Mouse (Mus musculus): ENCODE measurements around the gene Hpse.

DNA sequence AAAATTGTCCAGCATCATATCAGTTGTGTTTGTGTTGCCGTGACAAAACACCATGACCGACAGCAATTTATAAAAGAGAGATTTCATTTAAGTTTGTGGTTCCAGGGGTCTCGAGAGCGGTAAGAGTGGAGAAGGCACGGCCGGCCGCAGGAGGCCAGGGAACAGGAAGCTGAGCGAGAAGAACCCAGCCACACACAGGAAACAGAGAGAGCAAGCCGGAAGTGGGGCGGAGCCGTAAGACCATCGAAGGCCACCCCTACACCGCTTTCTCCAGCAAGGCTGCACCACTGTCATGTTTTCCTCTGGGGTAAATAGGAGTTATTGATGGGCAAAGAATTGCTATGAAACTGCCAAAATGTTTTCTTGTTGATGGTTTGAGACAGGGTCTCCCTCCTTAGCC, 9.2 kb upstream of the Hpse start:
- no peak for TF ChIP-seq CTCF (IDR thresholded peaks at IDR 0.05; ENCODE audit: insufficient read depth, low read depth, low read length)
- no peak for TF ChIP-seq POLR2A (IDR thresholded peaks at IDR 0.05; ENCODE audit: insufficient read depth, low read depth, low read length)

All from olfactory bulb, adult 2 months (tissue).